Mouse (Mus musculus): ENCODE data around the gene Irf6. TPM values are rescaled to one million over a fixed set of nuclear protein-coding genes. Genes with fewer than 3 reads are reported as not detected.

Irf6 gene
- polyA plus RNA-seq, 2 experiments, result 1.5 to 1.7 TPM

- TF ChIP-seq EP300 (IDR thresholded peaks at IDR 0.05; ENCODE audit: low read depth) (no peak), CTCF (IDR thresholded peaks at IDR 0.05; ENCODE audit: low read depth) (no peak)
- Histone ChIP-seq H3K9me3 (ENCODE audit: control insufficient read depth, low read length) (no peaks in the 10 kb centered on the region), H3K4me1 (replicated peaks; ENCODE audit: control insufficient read depth in 2 of 2, insufficient read depth in 2 of 2, low read length in 1 of 2) (peaks cover 9 to 11% of the 10 kb centered on the region in 2 experiments; a peak in 3 of 4 replicates), H3K36me3 (replicated peaks; ENCODE audit: control insufficient read depth, insufficient read depth, low read depth) (peaks cover 19% of the 10 kb centered on the region; the same call in 1 of the 2 replicates), H3K4me3 (ENCODE audit: insufficient read depth in 1 of 2, low read depth in 2 of 2, low read length in 2 of 2) (no peak overlapping the region), H3K27me3 (ENCODE audit: control insufficient read depth, insufficient read depth, low read length) (no peaks in the 10 kb centered on the region), H3K9ac (replicated peaks) (no peak overlapping the region), H3K4me2 (ENCODE audit: low read depth) (no peak overlapping the region), H3K27ac (no peak overlapping the region)
- no peak for DNase-seq (ENCODE audit: low read depth in 3 of 3, low spot score in 3 of 3)
- 80% methylated on average over 6 of the region's 6 CpGs for WGBS (ENCODE audit: insufficient replicate concordance)
- ATAC-seq (ENCODE audit: insufficient read depth), result no peak
Measured at GRCm38 (mm10) chr1:193128055-193128454, 24.9 kb upstream of the Irf6 start.

GRCm38 (mm10) chr1:193129321-193129720 is 23.6 kb upstream of the Irf6 start:
- H3K4me1 ChIP-seq (replicated peaks; ENCODE audit: control insufficient read depth in 2 of 2, insufficient read depth in 2 of 2, low read length in 1 of 2), result peaks cover 9 to 11% of the 10 kb centered on the region in 2 experiments; a peak in 3 of 4 replicates
- no peak for ATAC-seq (ENCODE audit: insufficient read depth)
- WGBS (ENCODE audit: insufficient replicate concordance), result 10% methylated on average over 5 of the region's 5 CpGs
- H3K27me3 ChIP-seq (ENCODE audit: control insufficient read depth, insufficient read depth, low read length), result no peaks in the 10 kb centered on the region
- H3K9me3 ChIP-seq (ENCODE audit: control insufficient read depth, low read length), result no peaks in the 10 kb centered on the region
- H3K4me2 ChIP-seq (ENCODE audit: low read depth), result peak overlapping the region; percentile 82
- peak overlapping the region; percentile 78 for H3K9ac ChIP-seq (replicated peaks)
- peaks cover 11% of the 10 kb centered on the region; the same call in 1 of the 2 replicates for H3K36me3 ChIP-seq (replicated peaks; ENCODE audit: control insufficient read depth, insufficient read depth, low read depth)
- H3K4me3 ChIP-seq (ENCODE audit: insufficient read depth in 1 of 2, low read depth in 2 of 2, low read length in 2 of 2), result peak overlapping the region; percentile 81 to 93
- no peak for DNase-seq (ENCODE audit: low read depth in 3 of 3, low spot score in 3 of 3)
- TF ChIP-seq EP300 (IDR thresholded peaks at IDR 0.05; ENCODE audit: low read depth) (no peak), CTCF (IDR thresholded peaks at IDR 0.05; ENCODE audit: low read depth) (no peak)
- H3K27ac ChIP-seq, result no peak overlapping the region

GRCm38 (mm10) chr1:193129786-193130455 is 23.0 kb upstream of the Irf6 start, which contains the start of gene Diexf:
Gene Diexf, minus strand, starts transcription at chr1:193130272.
- no peaks in the 10 kb centered on the region for H3K9me3 ChIP-seq (ENCODE audit: control insufficient read depth, low read length)
- under 1% methylated on average over 61 of the region's 61 CpGs for WGBS (ENCODE audit: insufficient replicate concordance)
- ATAC-seq (ENCODE audit: insufficient read depth), result peak; percentile 91

GRCm38 (mm10) chr1:193130456-193130825 is 22.5 kb upstream of the Irf6 start:
- Histone ChIP-seq H3K27ac (no peak overlapping the region), H3K36me3 (replicated peaks; ENCODE audit: control insufficient read depth, insufficient read depth, low read depth) (peaks cover 5% of the 10 kb centered on the region; the same call in 1 of the 2 replicates), H3K9me3 (ENCODE audit: control insufficient read depth, low read length) (no peaks in the 10 kb centered on the region), H3K4me3 (ENCODE audit: insufficient read depth in 1 of 2, low read depth in 2 of 2, low read length in 2 of 2) (peak overlapping the region; percentile 36 to 81), H3K4me2 (ENCODE audit: low read depth) (peak overlapping the region; percentile 82), H3K4me1 (replicated peaks; ENCODE audit: control insufficient read depth in 2 of 2, insufficient read depth in 2 of 2, low read length in 1 of 2) (peaks cover 9 to 11% of the 10 kb centered on the region in 2 experiments; a peak in 3 of 4 replicates), H3K27me3 (ENCODE audit: control insufficient read depth, insufficient read depth, low read length) (no peaks in the 10 kb centered on the region), H3K9ac (replicated peaks) (peak overlapping the region; percentile 38)
- TF ChIP-seq CTCF (IDR thresholded peaks at IDR 0.05; ENCODE audit: low read depth), result no peak
- no peak for TF ChIP-seq EP300 (IDR thresholded peaks at IDR 0.05; ENCODE audit: low read depth)
- peak; percentile 12 for ATAC-seq (ENCODE audit: insufficient read depth)
- WGBS (ENCODE audit: insufficient replicate concordance), result 36% methylated on average over 11 of the region's 11 CpGs
- DNase-seq (ENCODE audit: low read depth in 3 of 3, low spot score in 3 of 3), result no peak

More at GRCm38 (mm10) chr1:193129786-193130455, 23.0 kb upstream of the Irf6 start, which contains the start of gene Diexf:
- H3K4me2 ChIP-seq (ENCODE audit: low read depth), result peak within 1 kb of the TSS; percentile 82
- H3K4me1 ChIP-seq (replicated peaks; ENCODE audit: control insufficient read depth in 2 of 2, insufficient read depth in 2 of 2, low read length in 1 of 2), result peaks cover 9 to 11% of the 10 kb centered on the region in 2 experiments; a peak in 3 of 4 replicates
- no peaks in the 10 kb centered on the region for H3K27me3 ChIP-seq (ENCODE audit: control insufficient read depth, insufficient read depth, low read length)
- peaks cover 8% of the 10 kb centered on the region; the same call in 1 of the 2 replicates for H3K36me3 ChIP-seq (replicated peaks; ENCODE audit: control insufficient read depth, insufficient read depth, low read depth)
- H3K9ac ChIP-seq (replicated peaks), result peak within 1 kb of the TSS; percentile 78
- DNase-seq (ENCODE audit: low read depth in 3 of 3, low spot score in 3 of 3), result peak; percentile 96
- H3K27ac ChIP-seq, result no peak within 1 kb of the TSS
- H3K4me3 ChIP-seq (ENCODE audit: insufficient read depth in 1 of 2, low read depth in 2 of 2, low read length in 2 of 2), result peak within 1 kb of the TSS; percentile 81 to 93
- TF ChIP-seq EP300 (IDR thresholded peaks at IDR 0.05; ENCODE audit: low read depth), result no peak
- TF ChIP-seq CTCF (IDR thresholded peaks at IDR 0.05; ENCODE audit: low read depth), result peak; percentile 99

GRCm38 (mm10) chr1:193130839-193131238 is 22.1 kb upstream of the Irf6 start:
- Histone ChIP-seq H3K4me1 (replicated peaks; ENCODE audit: control insufficient read depth in 2 of 2, insufficient read depth in 2 of 2, low read length in 1 of 2) (peaks cover 9 to 11% of the 10 kb centered on the region in 2 experiments; a peak in 3 of 4 replicates), H3K27ac (no peak overlapping the region), H3K9ac (replicated peaks) (no peak overlapping the region; the same call in 1 of the 2 replicates), H3K4me3 (ENCODE audit: insufficient read depth in 1 of 2, low read depth in 2 of 2, low read length in 2 of 2) (no peak overlapping the region; a peak in 2 of 4 replicates), H3K36me3 (replicated peaks; ENCODE audit: control insufficient read depth, insufficient read depth, low read depth) (peaks cover 4% of the 10 kb centered on the region; the same call in 1 of the 2 replicates), H3K9me3 (ENCODE audit: control insufficient read depth, low read length) (no peaks in the 10 kb centered on the region), H3K27me3 (ENCODE audit: control insufficient read depth, insufficient read depth, low read length) (no peaks in the 10 kb centered on the region), H3K4me2 (ENCODE audit: low read depth) (peak overlapping the region; percentile 82)
- ATAC-seq (ENCODE audit: insufficient read depth) (no peak), DNase-seq (ENCODE audit: low read depth in 3 of 3, low spot score in 3 of 3) (no peak)
- no peak for TF ChIP-seq CTCF (IDR thresholded peaks at IDR 0.05; ENCODE audit: low read depth)
- WGBS (ENCODE audit: insufficient replicate concordance), result 71% methylated on average over 8 of the region's 8 CpGs

All from liver, embryonic 14.5 days (tissue).